In genomic region chr12:106474501-106475165, GRCm38 (mm10) we compare ENCODE assay signal across 8 mouse cellular contexts.
DNase-seq lines count a peak whose midpoint lies in the region; ATAC-seq and TF ChIP-seq lines count a peak whose summit lies in the region.

No protein-coding gene starts in this region.

- H3K27ac ChIP-seq in embryonic facial prominence, embryonic 11.5 days (replicated peaks; ENCODE audit: low read depth, low read length) = no peak overlapping the region
- no peak overlapping the region for H3K27ac ChIP-seq in lung, postnatal 0 days (ENCODE audit: low read length)

- intact Hi-C loops in left cerebral cortex, postnatal 4 days (cut with DNase I) = loop anchor here (5.0 to 10.0 kb wide), 2 partner anchors 90 to 162 kb away; no protein-coding TSS in a partner anchor

- no peaks in the 10 kb centered on the region for H3K36me3 ChIP-seq in embryonic facial prominence, embryonic 11.5 days (replicated peaks; ENCODE audit: control insufficient read depth, insufficient read depth, low read depth, low read length)
- H3K36me3 ChIP-seq in lung, postnatal 0 days (ENCODE audit: insufficient read depth, low read length) = no peaks in the 10 kb centered on the region

- ATAC-seq in embryonic facial prominence, embryonic 11.5 days (replicated peaks; ENCODE audit: insufficient number of reproducible peaks, low FRiP score, low TSS enrichment, low read depth) = peak; percentile 44; the same call in 1 of the 2 replicates
- no peak for ATAC-seq in lung, postnatal 0 days
- ATAC-seq in megakaryocyte-erythroid progenitor cell, adult 5-6 weeks (replicated peaks; ENCODE audit: low FRiP score, low TSS enrichment, poor library complexity, severe bottlenecking) = no peak

- no peaks in the 10 kb centered on the region; the same call in 1 of the 2 replicates for H3K27me3 ChIP-seq in embryonic facial prominence, embryonic 11.5 days (ENCODE audit: control insufficient read depth, insufficient read depth, low read length)
- H3K27me3 ChIP-seq in lung, postnatal 0 days (replicated peaks; ENCODE audit: insufficient read depth, low read length) = 0 out of 2 replicates have a peak, but pooled peaks cover 7% of the 10 kb centered on the region

- H3K4me1 ChIP-seq in embryonic facial prominence, embryonic 11.5 days (ENCODE audit: control insufficient read depth, insufficient read depth, low read length) = peaks cover 2% of the 10 kb centered on the region; the same call in 1 of the 2 replicates
- no peaks in the 10 kb centered on the region for H3K4me1 ChIP-seq in lung, postnatal 0 days (ENCODE audit: insufficient read depth, low read depth, low read length)

- peak overlapping the region; percentile 29 for H3K4me2 ChIP-seq in embryonic facial prominence, embryonic 11.5 days (ENCODE audit: low read depth, low read length)
- H3K4me2 ChIP-seq in lung, postnatal 0 days (replicated peaks; ENCODE audit: low read depth, low read length) = no peak overlapping the region

- WGBS in embryonic facial prominence, embryonic 11.5 days = 9% methylated on average over 24 of the region's 24 CpGs
- 10% methylated on average over 24 of the region's 24 CpGs for WGBS in lung, postnatal 0 days

- peak; percentile 14 to 27 for DNase-seq in kidney, postnatal 4 days
- no peak for DNase-seq in kidney, adult 8-10 months
- peak; percentile 55 for DNase-seq in embryonic facial prominence, embryonic 11.5 days (ENCODE audit: low spot score)
- peak; percentile 32 for DNase-seq in left cerebral cortex, postnatal 4 days
- peak; percentile 38 to 62 for DNase-seq in right cerebral cortex, adult 2 months (ENCODE audit: low spot score in 2 of 2)
- no peak for DNase-seq in lung, postnatal 0 days (ENCODE audit: low spot score)
- no peak for DNase-seq in B cell, adult 2 months

- H3K9me3 ChIP-seq in embryonic facial prominence, embryonic 11.5 days (replicated peaks; ENCODE audit: control insufficient read depth, low read length) = no peaks in the 10 kb centered on the region
- no peaks in the 10 kb centered on the region for H3K9me3 ChIP-seq in lung, postnatal 0 days (ENCODE audit: low read length)

- no peak overlapping the region for H3K9ac ChIP-seq in embryonic facial prominence, embryonic 11.5 days (replicated peaks; ENCODE audit: low read length)
- no peak overlapping the region for H3K9ac ChIP-seq in lung, postnatal 0 days (replicated peaks; ENCODE audit: low read depth)

- TF ChIP-seq EP300 in lung, postnatal 0 days (IDR thresholded peaks at IDR 0.05) = no peak

- H3K4me3 ChIP-seq in embryonic facial prominence, embryonic 11.5 days (ENCODE audit: low read depth, low read length) = no peak overlapping the region
- H3K4me3 ChIP-seq in lung, postnatal 0 days (ENCODE audit: low read depth, low read length) = no peak overlapping the region

- TF ChIP-seq CTCF in lung, postnatal 0 days (IDR thresholded peaks at IDR 0.05) = no peak

Comparison
In these comparisons a context has a peak if more than half of its experiments do, and no peak if none do; other contexts are left out.
1. DNase-seq: peak in kidney, postnatal 4 days (2 of 2), embryonic facial prominence, embryonic 11.5 days (single experiment), left cerebral cortex, postnatal 4 days (single experiment) and right cerebral cortex, adult 2 months (2 of 2); none in kidney, adult 8-10 months (0 of 2), lung, postnatal 0 days (single experiment) and B cell, adult 2 months (0 of 2).